Mouse (Mus musculus): ENCODE measurements around the gene Znhit3.

Znhit3 gene

DNA sequence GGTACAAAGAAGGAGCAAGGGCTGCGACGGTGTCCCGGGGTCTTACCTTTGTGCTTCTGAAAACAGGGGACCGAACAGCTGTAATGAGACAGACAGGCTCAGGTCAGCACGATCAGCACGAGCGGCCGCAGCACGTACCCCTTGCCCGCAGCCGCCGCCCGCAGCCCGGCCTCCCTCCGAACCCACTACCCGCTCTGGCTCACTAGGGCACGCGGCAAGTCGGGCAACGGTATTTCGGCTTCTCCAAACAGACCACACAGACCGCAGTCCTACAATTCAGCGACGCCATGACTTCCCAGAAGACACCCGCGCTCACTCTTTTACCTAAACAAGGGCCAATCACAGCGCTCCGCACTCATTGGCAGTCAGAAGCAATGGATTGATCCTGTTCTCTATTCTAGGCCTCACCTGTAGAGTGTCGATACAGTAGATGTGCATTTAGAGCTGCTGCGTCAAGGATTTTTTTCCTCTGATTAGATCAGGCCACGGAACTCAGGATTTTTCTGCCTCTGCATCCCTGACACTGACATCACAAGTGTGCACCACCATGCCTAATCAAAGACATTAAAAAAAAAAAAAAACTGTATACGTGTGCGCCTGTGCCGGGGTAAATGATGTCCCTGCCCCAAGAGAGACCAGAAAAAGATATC, at the start of gene Znhit3:
Znhit3 (minus strand) TSS at position 314 of the 650 bp plus-strand sequence.
- DNase-seq (ENCODE audit: low read depth in 2 of 2, low spot score in 2 of 2) = peak; percentile 74 to 83

DNA sequence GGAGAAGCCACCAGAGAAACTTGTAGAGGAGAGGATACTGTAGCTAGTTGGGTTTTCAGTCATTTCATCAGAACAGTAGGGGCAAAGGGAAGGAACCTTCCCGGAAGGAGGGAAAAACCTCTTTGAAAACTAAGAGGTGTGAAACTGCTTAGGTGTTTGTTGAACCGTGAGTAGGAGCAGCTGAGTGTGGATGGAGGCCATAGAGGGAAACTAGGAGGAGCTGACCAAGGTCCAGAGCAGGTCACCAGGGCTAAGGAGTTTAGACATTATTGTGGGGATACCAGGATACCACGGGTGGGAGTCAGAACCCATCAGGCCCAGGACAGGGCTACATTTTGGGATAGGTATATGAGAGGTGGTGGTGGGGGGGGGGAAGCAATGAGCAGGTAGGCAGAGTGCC, 47.4 kb upstream of the Znhit3 start:
- DNase-seq (ENCODE audit: low read depth in 2 of 2, low spot score in 2 of 2) = no peak

DNA sequence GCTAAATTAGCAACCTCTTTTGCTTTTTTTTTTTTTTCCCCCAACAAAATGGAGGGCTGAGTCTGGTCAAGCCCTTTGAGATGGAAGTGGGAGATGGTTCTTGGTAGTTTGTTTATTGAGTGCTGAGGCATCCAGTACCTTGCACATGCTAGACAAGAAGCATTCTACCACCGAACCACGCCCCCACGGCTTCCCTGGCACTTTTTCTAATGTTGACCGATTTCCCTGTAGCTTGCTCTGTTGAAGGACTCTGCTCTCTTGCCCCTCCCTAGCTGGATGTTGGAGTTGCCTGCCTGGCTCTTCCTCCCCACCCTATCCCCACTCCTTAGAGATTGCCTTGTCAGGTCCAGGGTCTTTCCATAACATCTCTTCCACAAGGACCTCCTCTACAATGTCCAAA, 46.4 kb upstream of the Znhit3 start:
- DNase-seq (ENCODE audit: low read depth in 2 of 2, low spot score in 2 of 2) = no peak

DNA sequence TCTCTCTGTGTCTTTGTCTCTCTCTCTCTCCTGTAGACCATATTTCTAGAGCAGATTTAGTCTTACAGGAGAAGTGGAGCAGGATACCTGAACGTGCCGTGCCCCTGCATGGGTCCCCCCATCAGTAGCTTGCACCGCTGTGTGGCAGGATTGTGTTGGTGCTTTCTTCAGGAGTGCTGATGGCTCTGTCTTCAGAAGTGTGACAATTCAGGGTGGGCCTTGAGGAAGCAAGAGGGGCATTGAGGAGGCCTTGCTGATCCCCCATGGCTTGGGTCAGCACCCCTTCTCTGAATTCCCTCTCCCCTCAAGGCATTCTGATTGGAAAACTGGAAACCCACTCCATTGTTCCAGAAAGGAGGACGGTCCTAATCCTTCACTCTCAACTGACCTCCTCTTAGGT, 45.4 kb upstream of the Znhit3 start:
- no peak for DNase-seq (ENCODE audit: low read depth in 2 of 2, low spot score in 2 of 2)

DNA sequence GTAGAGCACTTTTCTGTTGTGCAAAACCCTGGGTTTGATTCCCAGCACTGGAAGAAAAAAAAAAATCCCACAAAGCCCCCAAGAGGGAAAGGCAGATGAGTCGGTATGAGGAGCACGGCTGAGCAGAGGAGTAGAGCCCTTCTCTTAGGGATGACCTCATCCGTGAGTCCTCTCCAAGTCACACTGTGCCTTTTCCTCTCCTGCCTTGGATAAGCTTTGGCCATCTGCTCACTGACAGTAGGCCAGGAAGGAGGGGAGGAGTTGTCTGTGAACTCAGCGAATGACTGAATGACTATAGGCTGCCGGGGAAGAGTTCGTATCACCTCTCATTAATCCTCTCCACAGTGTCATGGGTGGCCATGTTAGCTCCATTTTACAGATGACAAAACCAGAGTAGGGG, 44.6 kb upstream of the Znhit3 start:
- DNase-seq (ENCODE audit: low read depth in 2 of 2, low spot score in 2 of 2) = no peak

DNA sequence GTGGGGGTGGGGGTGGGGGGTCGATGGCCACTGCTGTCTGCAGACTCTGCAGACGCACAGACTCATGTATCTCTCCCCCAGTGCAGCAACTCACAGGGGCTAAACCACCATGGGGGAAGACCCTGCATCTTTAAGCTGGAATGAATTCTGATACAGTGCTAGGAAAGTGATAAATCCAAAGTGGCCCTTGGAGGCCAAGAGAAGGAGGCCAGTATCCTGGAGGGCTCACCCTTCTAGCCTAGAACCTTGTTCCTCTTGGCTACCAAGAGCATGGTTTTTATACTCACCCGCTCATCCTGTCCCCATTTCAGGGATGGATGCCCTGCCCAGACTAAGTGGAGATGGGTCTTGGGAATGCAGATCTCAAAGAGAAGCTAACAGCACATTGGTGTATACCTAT, 44.1 kb upstream of the Znhit3 start:
- no peak for DNase-seq (ENCODE audit: low read depth in 2 of 2, low spot score in 2 of 2)

DNA sequence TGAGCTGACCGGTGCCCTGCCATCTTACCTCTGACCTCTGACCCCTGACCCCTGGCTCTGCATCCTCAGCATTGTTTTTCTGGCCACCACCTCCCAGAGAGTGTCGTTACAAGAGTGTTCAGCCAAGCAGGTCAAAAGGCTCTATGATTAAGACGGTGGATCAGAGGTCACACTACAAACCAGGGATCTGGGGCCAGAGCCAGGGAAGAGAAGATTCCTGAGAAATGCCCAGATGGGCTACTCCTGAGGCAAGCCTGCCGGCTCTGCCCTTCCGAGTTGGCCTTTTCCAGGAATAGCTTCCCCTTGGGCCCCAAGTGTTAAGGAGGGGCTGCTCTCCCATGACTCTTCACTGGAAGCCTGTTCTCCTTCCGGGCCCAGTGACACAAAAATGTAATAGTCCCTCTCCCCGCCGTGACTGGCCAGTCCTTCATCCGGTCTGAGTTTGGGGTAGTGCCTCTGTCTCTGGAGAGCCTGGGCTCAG, 43.6 kb upstream of the Znhit3 start:
- no peak for DNase-seq (ENCODE audit: low read depth in 2 of 2, low spot score in 2 of 2)

DNA sequence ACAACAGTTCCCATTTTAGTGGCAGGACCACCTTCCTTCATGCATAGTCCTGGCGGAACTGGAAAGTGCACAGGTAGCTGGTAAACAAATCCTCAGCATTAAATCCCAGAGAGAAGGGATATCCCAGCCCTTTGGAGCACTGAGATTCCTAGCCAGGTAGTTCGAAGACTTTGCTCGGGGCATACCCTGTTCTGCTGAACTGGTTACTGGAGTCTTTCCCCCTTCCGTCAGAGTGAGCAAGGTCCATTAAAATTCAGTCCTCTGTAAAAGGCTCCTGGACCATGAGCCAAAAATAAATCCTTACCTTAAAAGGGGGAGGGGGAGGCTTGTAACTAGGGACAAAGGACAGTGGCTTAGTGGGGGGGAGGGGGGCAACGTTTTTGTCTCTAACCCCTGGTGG, 43.0 kb upstream of the Znhit3 start:
- DNase-seq (ENCODE audit: low read depth in 2 of 2, low spot score in 2 of 2) = no peak

DNA sequence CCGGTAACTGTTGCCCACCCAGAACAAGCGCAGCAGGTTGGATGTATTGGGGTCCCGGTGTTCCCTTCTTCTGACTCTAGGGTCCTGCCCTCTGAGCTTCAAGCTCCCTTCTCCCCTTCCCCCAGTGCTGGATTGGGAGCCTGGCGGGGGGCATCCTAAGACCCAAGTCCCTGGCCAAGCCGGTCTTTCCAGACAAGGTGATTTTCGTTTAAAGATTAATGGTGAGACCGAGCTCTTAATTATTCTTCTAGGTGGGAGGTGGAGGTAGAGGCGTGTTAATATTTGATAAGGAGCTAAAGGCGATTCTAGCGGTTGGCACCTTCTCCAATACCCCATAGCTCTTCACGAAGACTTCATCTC, 42.1 kb upstream of the Znhit3 start:
- DNase-seq (ENCODE audit: low read depth in 2 of 2, low spot score in 2 of 2) = no peak

DNA sequence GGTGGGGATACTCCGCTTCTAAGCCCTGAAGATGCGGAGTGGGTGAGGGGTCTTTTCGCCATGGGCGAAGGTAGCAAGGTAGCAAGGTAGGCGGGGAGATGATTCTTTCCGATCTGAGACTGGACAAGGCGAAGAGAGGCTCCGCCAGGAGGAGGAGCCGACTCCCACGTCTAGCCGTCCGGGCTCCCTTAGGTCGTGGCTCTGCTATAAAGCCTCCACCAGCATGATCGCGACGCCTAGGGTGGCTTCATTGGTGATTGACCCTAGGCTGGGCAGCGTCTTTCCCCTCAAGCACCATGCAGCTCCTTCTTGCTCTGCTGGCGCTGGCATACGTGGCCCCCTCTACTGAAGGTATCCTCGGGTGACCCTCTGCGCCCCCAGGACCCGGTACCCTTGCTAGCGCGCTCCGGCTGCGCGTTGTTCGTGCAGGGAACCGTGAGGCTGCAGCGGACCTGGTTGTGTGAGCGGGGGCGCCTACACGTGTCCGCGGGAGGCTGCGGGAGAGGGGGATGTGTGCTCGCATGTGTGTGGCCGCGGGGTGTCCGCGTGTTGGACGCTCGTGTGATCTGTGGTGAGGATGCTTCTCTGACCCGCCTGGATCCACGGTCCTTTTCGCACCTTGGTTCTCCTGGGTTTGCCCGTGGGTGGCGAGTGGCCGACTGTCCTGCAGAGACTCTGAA, 41.6 kb upstream of the Znhit3 start, which contains the start of gene Car4:
Car4 (plus strand) TSS at position 196 of the 680 bp plus-strand sequence.
- no peak for DNase-seq (ENCODE audit: low read depth in 2 of 2, low spot score in 2 of 2)

DNA sequence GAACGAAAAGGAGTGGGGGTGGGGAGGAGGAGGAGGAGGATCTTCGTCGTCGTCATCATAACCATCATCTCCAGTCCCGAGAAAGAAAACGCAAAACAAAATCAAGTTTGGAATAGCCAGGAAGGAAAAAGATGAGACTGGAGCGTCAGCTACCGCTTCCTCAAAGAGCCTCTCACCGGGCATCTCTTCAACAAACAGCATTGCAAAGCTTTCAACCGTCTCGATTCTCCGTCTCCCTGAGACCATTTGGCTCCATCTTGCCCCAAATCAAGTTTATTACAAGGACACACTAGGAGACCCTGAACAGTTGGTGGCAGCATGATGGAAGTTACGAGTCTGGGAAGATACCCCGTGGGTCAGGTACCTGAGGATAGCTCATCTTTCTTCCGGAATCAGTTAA, 41.0 kb upstream of the Znhit3 start:
- no peak for DNase-seq (ENCODE audit: low read depth in 2 of 2, low spot score in 2 of 2)

DNA sequence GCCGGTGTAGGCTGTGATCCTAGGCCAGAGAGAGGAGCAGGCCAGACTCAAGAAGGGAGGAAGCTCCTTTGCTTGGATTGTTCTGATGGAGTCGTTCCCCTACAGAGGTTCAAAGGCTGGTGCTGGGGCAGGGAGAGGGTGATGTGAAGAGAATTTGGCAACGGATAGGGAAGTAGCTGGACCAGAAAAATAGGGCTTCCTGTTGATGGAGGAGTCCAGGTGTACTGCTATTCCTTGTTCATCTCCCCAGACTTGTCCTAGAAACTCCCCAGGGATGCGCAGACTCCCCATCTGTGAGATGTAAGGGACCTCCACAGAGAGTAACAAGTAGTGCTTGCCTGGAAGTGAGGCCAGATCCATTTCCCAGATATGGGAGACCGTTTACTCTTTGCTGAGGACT, 40.2 kb upstream of the Znhit3 start:
- no peak for DNase-seq (ENCODE audit: low read depth in 2 of 2, low spot score in 2 of 2)

DNA sequence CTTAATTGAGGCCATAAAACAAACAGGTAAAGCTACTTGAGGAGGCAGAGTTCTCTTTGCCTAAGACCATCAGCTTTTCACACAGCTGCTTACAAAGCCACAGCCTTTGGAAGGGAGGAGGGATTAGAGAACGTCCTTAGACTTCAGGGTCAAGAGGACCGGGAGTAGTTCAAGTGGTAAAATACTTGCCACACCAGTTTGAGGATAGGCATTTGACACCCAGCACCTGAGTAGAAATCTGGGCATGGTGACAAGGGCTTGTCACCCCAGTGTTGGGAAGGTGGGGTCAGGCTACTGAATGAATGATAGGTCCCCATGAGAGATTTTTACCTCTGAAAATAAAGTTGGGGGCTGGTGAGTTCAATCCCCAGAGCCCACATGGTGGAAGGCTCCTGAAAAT, 36.4 kb upstream of the Znhit3 start:
- no peak for DNase-seq (ENCODE audit: low read depth in 2 of 2, low spot score in 2 of 2)

DNA sequence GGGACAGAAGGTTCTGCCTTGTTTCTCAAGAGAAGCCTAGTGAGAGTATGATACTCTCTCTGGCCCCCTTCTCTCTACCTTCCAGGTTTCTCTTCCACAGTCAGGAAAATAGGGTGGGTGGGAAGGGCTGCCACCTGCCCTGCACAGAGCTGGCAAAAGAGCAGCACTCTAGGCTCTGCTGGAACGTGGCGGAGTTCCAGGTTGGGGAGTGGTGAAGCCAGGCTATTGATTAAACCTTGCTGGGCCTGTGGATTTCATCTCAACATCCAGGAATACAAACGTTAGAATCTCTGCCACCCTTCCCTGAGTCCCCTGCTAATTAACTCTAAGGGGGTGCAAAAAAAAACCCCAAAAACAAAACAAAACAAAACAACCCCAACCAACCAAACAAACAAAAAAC, 32.4 kb upstream of the Znhit3 start:
- DNase-seq (ENCODE audit: low read depth in 2 of 2, low spot score in 2 of 2) = no peak

DNA sequence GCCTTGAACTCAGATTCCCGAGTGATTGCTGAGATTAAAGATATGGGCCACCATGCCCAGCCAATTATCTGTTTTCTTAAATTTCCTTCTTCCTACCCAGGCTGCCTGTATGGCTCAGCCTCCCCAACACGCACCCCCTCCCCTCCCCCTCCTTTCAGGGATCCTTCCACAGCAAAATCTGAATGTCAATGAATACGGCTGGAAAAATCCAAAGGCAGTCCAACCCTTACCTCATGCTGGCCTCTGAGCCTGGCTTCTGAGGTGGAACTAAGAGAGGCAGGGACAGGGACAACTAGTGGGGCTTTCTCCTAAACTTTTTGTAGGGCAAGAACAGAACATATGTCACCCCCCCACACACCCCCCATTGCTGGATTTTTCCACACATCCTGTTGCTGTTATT, 31.9 kb upstream of the Znhit3 start:
- no peak for DNase-seq (ENCODE audit: low read depth in 2 of 2, low spot score in 2 of 2)

DNA sequence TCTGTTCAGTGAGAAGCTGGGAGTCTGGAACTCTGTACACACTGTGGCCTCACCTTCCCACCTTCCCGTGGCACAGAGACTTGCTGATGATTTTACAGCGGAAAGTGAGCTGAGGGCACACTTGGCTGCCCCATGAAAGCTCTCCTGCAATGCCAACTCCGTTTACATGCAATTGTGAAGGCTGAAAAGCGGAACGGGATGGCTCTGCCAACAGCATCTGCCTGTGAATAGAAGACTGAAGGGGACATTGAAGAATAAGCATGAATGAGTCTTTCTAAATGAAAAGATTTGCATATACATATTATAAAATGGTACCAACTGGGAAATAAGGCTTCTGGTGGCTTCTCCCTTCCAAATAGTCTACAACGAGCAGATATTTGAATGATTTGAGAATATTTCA, 31.0 kb upstream of the Znhit3 start:
- DNase-seq (ENCODE audit: low read depth in 2 of 2, low spot score in 2 of 2) = no peak

DNA sequence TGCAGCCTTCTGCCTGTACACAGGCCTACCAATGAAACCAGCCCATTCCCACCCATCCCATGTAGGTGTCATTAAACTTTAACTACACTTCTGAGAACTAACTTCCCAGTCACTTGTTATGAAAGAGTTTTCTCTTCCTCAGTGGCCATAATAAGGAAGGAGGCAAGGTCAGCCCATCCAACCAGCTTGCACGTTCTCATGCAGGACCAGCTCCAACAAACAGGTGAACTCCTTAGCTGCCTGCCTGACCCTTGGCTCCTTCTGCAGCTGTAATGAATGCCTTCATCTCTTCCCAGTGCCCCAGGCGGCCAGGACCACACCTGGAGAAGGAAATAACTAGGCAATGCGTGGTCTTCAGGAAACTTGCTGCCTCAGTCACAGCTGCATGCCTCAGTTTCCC, 29.7 kb upstream of the Znhit3 start:
- DNase-seq (ENCODE audit: low read depth in 2 of 2, low spot score in 2 of 2) = no peak

DNA sequence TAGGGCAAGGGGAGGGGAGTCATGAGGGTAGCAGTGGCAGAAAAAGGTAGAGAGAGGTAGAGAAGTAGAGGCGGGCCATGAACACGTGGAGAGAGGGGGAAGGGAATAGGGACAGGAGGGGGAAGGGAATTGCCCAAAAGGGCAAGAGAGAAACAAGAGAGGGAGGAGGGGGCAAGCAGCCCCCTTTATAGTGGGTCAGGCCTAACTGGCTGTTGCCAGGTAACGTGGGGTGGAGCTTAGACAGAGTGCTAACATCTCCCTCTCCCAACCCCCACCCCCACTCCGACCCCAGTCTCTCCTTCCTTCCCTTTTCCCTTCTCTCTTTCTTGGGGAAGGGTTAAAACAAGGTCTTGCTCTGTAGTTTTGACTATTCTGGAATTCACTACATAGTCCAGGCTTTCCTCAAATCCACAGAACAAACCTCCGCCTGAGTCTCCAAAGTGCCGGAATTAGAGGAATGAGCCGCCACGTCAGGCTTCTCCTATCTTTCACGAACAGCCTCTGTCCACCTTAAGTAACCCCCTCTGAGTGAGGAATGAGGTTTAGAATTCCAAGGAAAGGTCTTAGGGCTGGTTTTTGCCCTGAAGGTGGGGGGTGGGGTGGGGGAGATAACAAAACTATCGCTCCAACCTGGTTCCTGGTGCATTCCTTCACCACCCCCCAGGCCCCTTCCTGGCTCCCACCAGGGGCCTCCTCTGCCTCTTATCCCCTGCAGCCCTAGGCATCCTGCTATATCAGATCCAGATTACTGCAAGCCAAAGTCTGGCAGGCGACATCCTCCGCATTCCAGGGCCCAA, 28.7 kb upstream of the Znhit3 start:
- DNase-seq (ENCODE audit: low read depth in 2 of 2, low spot score in 2 of 2) = no peak

DNA sequence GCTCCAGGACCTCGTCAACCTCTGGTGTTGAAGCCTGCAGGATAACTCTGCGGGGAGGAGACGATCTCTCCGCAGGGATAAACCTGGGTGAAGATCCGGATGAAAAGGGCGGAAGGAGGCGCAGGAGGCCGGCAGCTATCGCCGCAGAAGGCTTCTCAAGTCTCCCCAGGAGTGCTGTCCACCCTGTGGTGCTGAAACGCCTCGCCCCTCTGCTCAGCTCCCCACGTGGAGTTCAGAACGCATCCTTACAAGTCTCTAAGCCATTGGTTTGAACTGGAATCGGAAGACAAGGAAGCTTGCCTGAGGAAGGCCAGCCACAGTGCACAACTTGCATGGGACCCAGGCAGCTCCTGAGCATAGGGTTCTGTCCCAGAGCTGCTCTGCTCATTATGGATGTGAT, 27.8 kb upstream of the Znhit3 start:
- DNase-seq (ENCODE audit: low read depth in 2 of 2, low spot score in 2 of 2) = no peak

DNA sequence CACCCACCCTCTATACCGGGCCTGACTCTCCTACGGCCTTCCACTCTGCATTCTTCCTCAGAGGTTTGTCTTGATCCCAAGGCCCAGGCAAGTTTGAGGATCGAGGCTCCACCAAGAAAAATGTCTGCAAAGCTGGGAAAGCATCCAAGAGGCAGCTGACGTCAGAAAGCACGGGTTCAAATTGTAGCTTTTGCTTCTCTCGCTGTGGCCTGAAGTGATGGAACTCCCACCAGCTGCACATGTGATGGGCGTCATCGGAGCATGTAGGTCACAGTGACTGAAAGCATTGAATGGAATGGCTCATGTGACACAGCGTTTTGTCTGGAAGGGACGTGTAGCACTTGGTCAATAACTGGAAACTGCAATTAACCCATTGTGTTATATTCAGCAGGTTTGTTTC, 24.0 kb upstream of the Znhit3 start:
- no peak for DNase-seq (ENCODE audit: low read depth in 2 of 2, low spot score in 2 of 2)

DNA sequence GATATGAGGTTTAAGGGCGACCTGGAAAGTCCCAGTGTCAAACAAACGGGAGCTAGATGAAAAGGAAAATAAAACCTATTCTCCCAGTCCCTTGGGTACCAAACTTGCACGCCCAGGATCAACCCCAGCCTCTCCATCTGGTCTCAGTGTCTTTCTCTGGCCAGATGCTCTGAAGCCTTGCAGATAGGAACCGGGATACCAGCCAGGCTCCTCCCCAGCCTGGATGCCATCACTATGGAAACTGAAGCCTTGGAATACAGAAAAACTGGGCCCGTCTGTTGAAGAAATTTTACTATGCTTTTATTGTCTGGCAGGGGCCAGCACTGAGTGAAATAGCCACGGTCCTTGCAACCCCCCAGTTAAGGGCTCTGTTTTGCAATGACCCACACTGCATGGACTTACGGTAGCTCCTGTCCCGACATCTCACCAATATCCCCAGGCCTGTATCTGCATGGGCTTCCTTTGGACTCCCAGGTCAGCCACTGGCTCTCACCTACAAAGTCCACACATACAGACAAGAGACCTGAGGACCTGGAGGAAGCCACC, 23.4 kb upstream of the Znhit3 start:
- DNase-seq (ENCODE audit: low read depth in 2 of 2, low spot score in 2 of 2) = no peak

DNA sequence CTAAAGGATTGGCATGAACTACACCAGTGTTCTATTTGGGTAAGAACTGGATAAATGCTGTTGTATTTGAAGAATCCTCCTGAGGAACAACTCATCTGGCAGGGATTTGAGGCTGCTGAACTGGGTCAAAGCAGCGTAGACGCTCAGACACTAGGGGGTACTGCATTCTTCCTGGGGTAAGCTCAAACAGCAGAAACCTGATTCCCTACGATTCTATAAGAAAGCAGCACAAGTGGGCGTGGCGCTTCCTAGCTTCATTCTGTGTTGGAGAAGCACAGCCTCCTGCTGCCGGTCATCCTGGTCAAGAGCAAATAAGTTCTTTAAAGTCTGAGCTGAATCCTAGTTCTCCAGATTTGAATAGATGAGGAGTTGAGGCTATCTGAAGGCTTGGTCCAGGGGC, 16.1 kb upstream of the Znhit3 start:
- no peak for DNase-seq (ENCODE audit: low read depth in 2 of 2, low spot score in 2 of 2)
